Mouse (Mus musculus) spleen, adult 2 months (tissue): ENCODE data around the gene Dnm1.

Source experiments
- CTCF ChIP-seq: fragments of 200-500 bp; IDR thresholded peaks from 2 replicates; pipeline ENCODE4 v1.5.1; 2011; ENCODE audit warnings: mild to moderate bottlenecking, inconsistent platforms; ENCODE audit not compliant: insufficient read depth, insufficient read length, insufficient replicate concordance; ENCODE audit errors: extremely low read depth
- POLR2A ChIP-seq: fragments of 200-500 bp; IDR thresholded peaks from 2 replicates; pipeline ENCODE4 v1.6.1; 2011; ENCODE audit warnings: low read depth, low read length, inconsistent platforms

DNA sequence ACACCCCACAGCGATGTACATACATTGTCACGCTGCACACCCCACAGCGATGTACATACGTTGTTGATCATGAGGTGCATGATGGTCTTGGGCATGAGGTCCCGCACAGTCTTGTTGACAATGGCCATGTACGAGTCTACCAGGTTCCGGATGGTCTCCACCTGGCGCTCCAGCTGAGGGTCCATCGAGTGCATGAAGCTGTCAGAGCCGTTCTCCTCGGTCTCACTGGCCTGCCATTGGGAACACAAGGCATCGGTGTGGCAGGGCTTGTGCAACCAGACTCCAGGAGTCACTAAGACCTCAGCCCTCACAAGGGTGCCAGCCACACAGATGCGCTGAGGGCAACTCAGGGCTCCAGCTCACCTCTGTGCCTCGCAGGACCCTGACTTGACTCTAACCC lies 38.3 kb downstream of the Dnm1 start:
- no peak for TF ChIP-seq CTCF
- TF ChIP-seq POLR2A = no peak
